In genomic region chrX:18162192-18162857, GRCm38 (mm10) we compare ENCODE assay signal across 8 mouse cellular contexts. TPM values are rescaled to one million over a fixed set of nuclear protein-coding genes. Genes with fewer than 3 reads are reported as not detected.
DNase-seq lines count a peak whose midpoint lies in the region; ATAC-seq lines count a peak whose summit lies in the region.

Gene Kdm6a (plus strand): TSS chrX:18162575.

- WGBS in hindbrain, embryonic 16.5 days, result 2% methylated on average over 33 of the region's 50 CpGs
- WGBS in macrophage (ENCODE audit: missing documents), result under 1% methylated on average over 37 of the region's 50 CpGs

- H3K9ac ChIP-seq in hindbrain, embryonic 16.5 days (ENCODE audit: low read depth, low read length), result peak within 1 kb of the TSS; percentile 87

- peaks cover 41% of the 10 kb centered on the region for H3K79me2 ChIP-seq in macrophage (ENCODE audit: inconsistent target)

- no peaks in the 10 kb centered on the region for H3K36me3 ChIP-seq in hindbrain, embryonic 16.5 days (ENCODE audit: control insufficient read depth, insufficient read depth, low read length)
- no peaks in the 10 kb centered on the region for H3K36me3 ChIP-seq in macrophage (ENCODE audit: inconsistent target)

- peak within 1 kb of the TSS; percentile 71 for H3K4me2 ChIP-seq in hindbrain, embryonic 16.5 days (ENCODE audit: low read length)

- H3K4me1 ChIP-seq in hindbrain, embryonic 16.5 days (ENCODE audit: control insufficient read depth, insufficient read depth, low read depth, low read length), result no peaks in the 10 kb centered on the region

- no peaks in the 10 kb centered on the region for H3K27me3 ChIP-seq in hindbrain, embryonic 16.5 days (replicated peaks; ENCODE audit: control insufficient read depth, insufficient read depth, low read length)

- peak within 1 kb of the TSS; percentile 96 for H3K27ac ChIP-seq in hindbrain, embryonic 16.5 days (ENCODE audit: low read depth, low read length)
- H3K27ac ChIP-seq in macrophage, result peak within 1 kb of the TSS; percentile 78

- H3K4me3 ChIP-seq in hindbrain, embryonic 16.5 days (ENCODE audit: low read length), result peak within 1 kb of the TSS; percentile 82
- peak within 1 kb of the TSS; percentile 87 for H3K4me3 ChIP-seq in macrophage (ENCODE audit: inconsistent target)

- peak; percentile 99 for ATAC-seq in hindbrain, embryonic 16.5 days

- H3K9me3 ChIP-seq in hindbrain, embryonic 16.5 days (ENCODE audit: control insufficient read depth, low read length), result no peaks in the 10 kb centered on the region

- DNase-seq in WW6 (ENCODE audit: low read depth, low spot score), result peak; percentile 72
- DNase-seq in cerebellum, postnatal 4 days (ENCODE audit: low spot score in 2 of 2), result peak; percentile 90 to 100
- peak; percentile 98 for DNase-seq in gastrocnemius, adult 18-20 months (ENCODE audit: low spot score)
- DNase-seq in left cerebral cortex, adult 18-20 months (ENCODE audit: low spot score in 2 of 2), result peak; percentile 95 to 100
- peak; percentile 99 for DNase-seq in right cerebral cortex, adult 18-20 months
- peak; percentile 93 for DNase-seq in urinary bladder, postnatal 10 days (ENCODE audit: low spot score)

RNA-seq across cellular contexts. Expression of gene Kdm6a, which starts in this region (rescaled TPM):
- 10 to 100 TPM; 16.7 to 32.4 TPM for total RNA-seq in gastrocnemius, adult 18-20 months (2021)
- polyA plus RNA-seq in hindbrain, embryonic 16.5 days (2015; fragmentation: Nextera tagmentation; extraction: Ambion mirVana), result 14.7 and 17.1 TPM in 2 replicates
- 10 to 100 TPM; 36.6 to 58.2 TPM for total RNA-seq in left cerebral cortex, adult 18-20 months (2021)
- total RNA-seq in macrophage (2018; cell fraction: chromatin; rRNA removed), result 100 to 1,000 TPM in 21 of 26 experiments, 10 to 100 TPM in 5; 29.8 to 294 (median 185) TPM
- total RNA-seq in macrophage (2018; cell fraction: cytosol; rRNA removed), result 10 to 100 TPM; 12.0 to 70.0 (median 53.0) TPM
- total RNA-seq in macrophage (2018; cell fraction: nucleus; rRNA removed), result 100 to 1,000 TPM in 18 of 26 experiments, 10 to 100 TPM in 8; 30.4 to 184 (median 134) TPM
- polyA plus RNA-seq in macrophage (2018), result 24.7 to 32.8 TPM (median 31.8 TPM) in 3 replicates

Comparison
In these comparisons a context has a peak if more than half of its experiments do, and no peak if none do; other contexts are left out.
1. Peak in every context shown above with its lines: DNase-seq, ATAC-seq, H3K4me3 ChIP-seq and H3K27ac ChIP-seq.